ENCODE assay signal across 13 mouse cellular contexts in the genomic region with DNA sequence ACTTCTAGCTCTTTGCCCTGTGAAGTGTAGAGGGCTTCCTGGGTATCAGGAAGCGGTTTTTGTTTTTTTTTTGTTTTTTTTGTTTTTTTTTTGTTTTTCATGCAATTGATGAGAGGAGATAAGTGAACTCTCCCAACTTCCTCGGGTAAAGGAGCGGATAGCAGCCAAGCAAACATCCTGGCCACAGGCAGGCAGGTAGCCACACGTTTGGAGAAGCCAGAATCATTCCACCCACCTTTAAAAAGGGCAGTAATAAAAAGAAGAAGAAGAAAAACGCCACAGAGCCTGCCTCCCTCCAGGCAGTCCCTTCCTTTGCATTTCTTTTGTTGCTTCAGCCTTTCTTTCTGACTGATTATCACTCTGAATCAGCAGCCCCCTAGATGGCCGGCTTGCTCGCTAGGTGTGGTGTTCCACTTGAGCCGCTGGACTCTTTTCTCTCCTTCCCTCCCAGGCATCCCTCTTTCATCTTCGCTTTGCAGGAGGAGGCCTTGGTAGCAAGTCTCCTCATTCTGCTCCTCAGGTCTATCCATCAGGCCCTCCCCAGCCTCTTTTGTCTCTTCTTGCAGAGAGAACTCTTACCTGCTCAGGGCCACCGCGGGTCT.
DNase-seq lines count a peak whose midpoint lies in the region; ATAC-seq and TF ChIP-seq lines count a peak whose summit lies in the region.
"Had no signal": no experiment of that assay in that cellular context is flagged by ENCODE, and none has a peak within 500 bp of the region (broad histone marks: within the 10 kb centered on the region; RNA-seq: fewer than 3 reads in every experiment).

No protein-coding gene starts in this region.

- H3K4me2 ChIP-seq in forebrain, embryonic 12.5 days: peak overlapping the region; percentile 36
- no peak overlapping the region for H3K4me2 ChIP-seq in forebrain, postnatal 0 days (ENCODE audit: low read depth)
- H3K4me2 ChIP-seq in neural tube, embryonic 12.5 days (replicated peaks): peak overlapping the region; percentile 30
- H3K4me2 ChIP-seq in hindbrain, embryonic 16.5 days (ENCODE audit: low read length): 0 out of 2 replicates have a peak overlapping the region, but pooled peaks have one; percentile 15
- 0 out of 2 replicates have a peak overlapping the region, but pooled peaks have one; percentile 3 for H3K4me2 ChIP-seq in neural tube, embryonic 15.5 days

- no peak for ATAC-seq in forebrain, embryonic 12.5 days (ENCODE audit: low FRiP score)
- no peak for ATAC-seq in forebrain, postnatal 0 days
- ATAC-seq in neural tube, embryonic 12.5 days (ENCODE audit: low FRiP score, low read depth): no peak
- no peak for ATAC-seq in hindbrain, embryonic 16.5 days
- no peak for ATAC-seq in neural tube, embryonic 15.5 days (ENCODE audit: low FRiP score)

- no peak for DNase-seq in forebrain, postnatal 0 days
- DNase-seq in neural tube, embryonic 10.5 days (ENCODE audit: extremely low spot score, low spot score): no peak
- DNase-seq in adipocyte (ENCODE audit: low spot score): no peak
- DNase-seq in layer of hippocampus, postnatal 25 days (ENCODE audit: extremely low spot score in 1 of 2, low spot score in 1 of 2): no peak
- DNase-seq: adrenal gland, postnatal 25 days; cerebellum, adult 8-10 months; gastrocnemius, postnatal 25 days; kidney, postnatal 10 days; thymus, postnatal 14 days had no signal

- H3K4me3 ChIP-seq in forebrain, embryonic 12.5 days (replicated peaks): no peak overlapping the region
- H3K4me3 ChIP-seq in forebrain, postnatal 0 days (ENCODE audit: low read depth, low read length): no peak overlapping the region
- H3K4me3 ChIP-seq in neural tube, embryonic 12.5 days: no peak overlapping the region
- H3K4me3 ChIP-seq in hindbrain, embryonic 16.5 days (ENCODE audit: low read length): no peak overlapping the region
- no peak overlapping the region for H3K4me3 ChIP-seq in neural tube, embryonic 15.5 days (replicated peaks)

- 7% methylated on average over 11 of the region's 11 CpGs for WGBS in forebrain, embryonic 12.5 days
- 20% methylated on average over 11 of the region's 11 CpGs for WGBS in forebrain, postnatal 0 days
- 11% methylated on average over 11 of the region's 11 CpGs for WGBS in neural tube, embryonic 12.5 days
- WGBS in hindbrain, embryonic 16.5 days: 13% methylated on average over 11 of the region's 11 CpGs
- 12% methylated on average over 11 of the region's 11 CpGs for WGBS in neural tube, embryonic 15.5 days

- no peak for TF ChIP-seq CTCF in forebrain, postnatal 0 days (IDR thresholded peaks at IDR 0.05; ENCODE audit: low read depth)

- H3K4me1 ChIP-seq in forebrain, embryonic 12.5 days: peaks cover 6% of the 10 kb centered on the region
- 0 out of 2 replicates have a peak, but pooled peaks cover 3% of the 10 kb centered on the region for H3K4me1 ChIP-seq in forebrain, postnatal 0 days (ENCODE audit: insufficient read depth)
- peaks cover 3% of the 10 kb centered on the region; the same call in 1 of the 2 replicates for H3K4me1 ChIP-seq in neural tube, embryonic 12.5 days
- peaks cover 3% of the 10 kb centered on the region; the same call in 1 of the 2 replicates for H3K4me1 ChIP-seq in hindbrain, embryonic 16.5 days (ENCODE audit: control insufficient read depth, insufficient read depth, low read depth, low read length)
- H3K4me1 ChIP-seq in neural tube, embryonic 15.5 days: 0 out of 2 replicates have a peak, but pooled peaks cover 5% of the 10 kb centered on the region

- H3K36me3 ChIP-seq in forebrain, embryonic 12.5 days (replicated peaks): no peaks in the 10 kb centered on the region
- H3K36me3 ChIP-seq in forebrain, postnatal 0 days (ENCODE audit: insufficient read depth): no peaks in the 10 kb centered on the region
- no peaks in the 10 kb centered on the region for H3K36me3 ChIP-seq in neural tube, embryonic 12.5 days
- no peaks in the 10 kb centered on the region for H3K36me3 ChIP-seq in hindbrain, embryonic 16.5 days (ENCODE audit: control insufficient read depth, insufficient read depth, low read length)
- no peaks in the 10 kb centered on the region for H3K36me3 ChIP-seq in neural tube, embryonic 15.5 days

- H3K9ac ChIP-seq in forebrain, embryonic 12.5 days: no peak overlapping the region; the same call in 1 of the 2 replicates
- H3K9ac ChIP-seq in forebrain, postnatal 0 days: no peak overlapping the region
- H3K9ac ChIP-seq in neural tube, embryonic 12.5 days: no peak overlapping the region
- H3K9ac ChIP-seq in hindbrain, embryonic 16.5 days (ENCODE audit: low read depth, low read length): no peak overlapping the region
- H3K9ac ChIP-seq in neural tube, embryonic 15.5 days (replicated peaks): no peak overlapping the region

- H3K9me3 ChIP-seq in forebrain, embryonic 12.5 days: no peaks in the 10 kb centered on the region
- H3K9me3 ChIP-seq in forebrain, postnatal 0 days (ENCODE audit: low read length): no peaks in the 10 kb centered on the region
- no peaks in the 10 kb centered on the region for H3K9me3 ChIP-seq in neural tube, embryonic 12.5 days
- no peaks in the 10 kb centered on the region for H3K9me3 ChIP-seq in hindbrain, embryonic 16.5 days (ENCODE audit: control insufficient read depth, low read length)
- H3K9me3 ChIP-seq in neural tube, embryonic 15.5 days (replicated peaks): no peaks in the 10 kb centered on the region

- H3K27ac ChIP-seq in forebrain, embryonic 12.5 days: no peak overlapping the region
- no peak overlapping the region for H3K27ac ChIP-seq in forebrain, postnatal 0 days (ENCODE audit: low read depth, low read length)
- H3K27ac ChIP-seq in neural tube, embryonic 12.5 days: no peak overlapping the region
- no peak overlapping the region for H3K27ac ChIP-seq in hindbrain, embryonic 16.5 days (ENCODE audit: low read depth, low read length)
- no peak overlapping the region for H3K27ac ChIP-seq in neural tube, embryonic 15.5 days (replicated peaks)

- peaks cover 11% of the 10 kb centered on the region for H3K27me3 ChIP-seq in forebrain, embryonic 12.5 days
- H3K27me3 ChIP-seq in forebrain, postnatal 0 days (ENCODE audit: insufficient read depth, low read length): no peaks in the 10 kb centered on the region
- no peaks in the 10 kb centered on the region for H3K27me3 ChIP-seq in neural tube, embryonic 12.5 days (replicated peaks)
- H3K27me3 ChIP-seq in hindbrain, embryonic 16.5 days (replicated peaks; ENCODE audit: control insufficient read depth, insufficient read depth, low read length): 0 out of 2 replicates have a peak, but pooled peaks cover 2% of the 10 kb centered on the region
- 0 out of 2 replicates have a peak, but pooled peaks cover 4% of the 10 kb centered on the region for H3K27me3 ChIP-seq in neural tube, embryonic 15.5 days (replicated peaks)
